Mouse (Mus musculus) neural tube, embryonic 15.5 days (tissue): ENCODE data around the gene Vdac1. TPM values are rescaled to one million over a fixed set of nuclear protein-coding genes. Genes with fewer than 3 reads are reported as not detected.

Experiments
- ATAC-seq: fragments of 200-750 bp; cut with Nextera tagmentation; 2 replicates; pipeline ENCODE4 v1.8.0; 2017; ENCODE audit warnings: mild to moderate bottlenecking, moderate TSS enrichment, moderate library complexity; ENCODE audit not compliant: low FRiP score
- H3K27ac ChIP-seq: fragments of 300-500 bp; sonication (generic); replicated peaks from 2 replicates; pipeline ENCODE4 v1.5.1; 2015; ENCODE audit warnings: mild to moderate bottlenecking, inconsistent platforms
- H3K27me3 ChIP-seq: fragments of 300-500 bp; sonication (generic); replicated peaks from 2 replicates; pipeline ENCODE4 v1.6.1; 2015; ENCODE audit warnings: inconsistent platforms
- H3K36me3 ChIP-seq: fragments of 300-500 bp; sonication (generic); 2 replicates; pipeline ENCODE4 v1.6.1; 2015; ENCODE audit warnings: inconsistent platforms
- H3K4me1 ChIP-seq: fragments of 300-500 bp; sonication (generic); 2 replicates; pipeline ENCODE4 v1.6.1; 2015; ENCODE audit warnings: inconsistent platforms
- H3K4me2 ChIP-seq: fragments of 300-500 bp; sonication (generic); 2 replicates; pipeline ENCODE4 v1.6.1; 2015; ENCODE audit warnings: inconsistent platforms, mild to moderate bottlenecking, moderate library complexity
- H3K4me3 ChIP-seq: fragments of 300-500 bp; sonication (generic); replicated peaks from 2 replicates; pipeline ENCODE4 v1.5.1; 2015; ENCODE audit warnings: mild to moderate bottlenecking, inconsistent platforms
- H3K9ac ChIP-seq: fragments of 300-500 bp; sonication (generic); replicated peaks from 2 replicates; pipeline ENCODE4 v1.6.1; 2015; ENCODE audit warnings: mild to moderate bottlenecking, inconsistent platforms
- H3K9me3 ChIP-seq: fragments of 300-500 bp; sonication (generic); replicated peaks from 2 replicates; pipeline ENCODE4 v1.6.1; 2016; ENCODE audit warnings: inconsistent platforms
- WGBS: fragments of 180-500 bp; shearing (Covaris S2); methylation state at CpG from one replicate; pipeline ENCODE4 v1.1.7; 2015; ENCODE audit warnings: mixed read lengths; 5-methylcytosine and 5-hydroxymethylcytosine counted together
- polyA plus RNA-seq: library from polyadenylated mRNA; unstranded; fragments of >200 nt; fragmentation: Nextera tagmentation; extraction: Ambion mirVana; gene quantifications from 2 replicates; pipeline ENCODE4 v1.2.1, GENCODE M21; 2015

Vdac1 gene
- polyA plus RNA-seq, 1 experiment from 2014 or later, result 402 TPM

GRCm38 (mm10) chr11:52433076-52433796 is 72.6 kb downstream of the Vdac1 start:
- no peaks in the 10 kb centered on the region for H3K9me3 ChIP-seq
- no peak overlapping the region for H3K4me2 ChIP-seq
- no peak overlapping the region for H3K27ac ChIP-seq
- peaks cover 33% of the 10 kb centered on the region for H3K27me3 ChIP-seq
- H3K9ac ChIP-seq, result no peak overlapping the region
- no peak for ATAC-seq
- H3K4me1 ChIP-seq, result peaks cover 20% of the 10 kb centered on the region
- 86% methylated on average over 8 of the region's 8 CpGs for WGBS
- H3K36me3 ChIP-seq, result no peaks in the 10 kb centered on the region
- H3K4me3 ChIP-seq, result no peak overlapping the region

- Histone ChIP-seq H3K9me3 (no peaks in the 10 kb centered on the region), H3K27me3 (peaks cover 35% of the 10 kb centered on the region), H3K4me1 (peaks cover 21% of the 10 kb centered on the region), H3K4me3 (no peak overlapping the region), H3K27ac (no peak overlapping the region), H3K9ac (no peak overlapping the region), H3K4me2 (no peak overlapping the region), H3K36me3 (no peaks in the 10 kb centered on the region)
- ATAC-seq, result no peak
- WGBS, result 73% methylated on average over 2 of the region's 2 CpGs
Observed at GRCm38 (mm10) chr11:52433797-52434195, 73.1 kb downstream of the Vdac1 start.

- Histone ChIP-seq H3K4me3 (no peak overlapping the region), H3K27me3 (peaks cover 27% of the 10 kb centered on the region), H3K4me2 (no peak overlapping the region), H3K27ac (no peak overlapping the region), H3K9ac (no peak overlapping the region), H3K9me3 (no peaks in the 10 kb centered on the region), H3K4me1 (peaks cover 21% of the 10 kb centered on the region), H3K36me3 (no peaks in the 10 kb centered on the region)
- no peak for ATAC-seq
- 91% methylated on average over 5 of the region's 5 CpGs for WGBS
Observed at GRCm38 (mm10) chr11:52435466-52435865, 74.8 kb downstream of the Vdac1 start.

- H3K4me1 ChIP-seq, result peaks cover 24% of the 10 kb centered on the region
- WGBS, result 22% methylated on average over 10 of the region's 10 CpGs
- H3K4me3 ChIP-seq, result no peak overlapping the region
- no peak overlapping the region for H3K27ac ChIP-seq
- no peaks in the 10 kb centered on the region for H3K36me3 ChIP-seq
- 0 out of 2 replicates have a peak overlapping the region, but pooled peaks have one; percentile 11 for H3K4me2 ChIP-seq
- peak; percentile 28 for ATAC-seq
- no peaks in the 10 kb centered on the region for H3K9me3 ChIP-seq
- H3K27me3 ChIP-seq, result peaks cover 22% of the 10 kb centered on the region
- H3K9ac ChIP-seq, result no peak overlapping the region
Observed at GRCm38 (mm10) chr11:52437123-52437522, 76.5 kb downstream of the Vdac1 start.

Other genes with a start within 250 kb of the Vdac1 start
- gene Olfr1373, start 215.3 kb upstream of the Vdac1 start, polyA plus RNA-seq, result not detected in 2 replicates
- not detected in 2 replicates for gene Olfr1371, start 146.9 kb upstream of the Vdac1 start, polyA plus RNA-seq
- gene Skp1a, start 128.9 kb upstream of the Vdac1 start, polyA plus RNA-seq, result 1,008 and 1,082 TPM in 2 replicates
- 5.0 and 50.9 TPM in 2 replicates for gene Tcf7, start 77.8 kb upstream of the Vdac1 start, polyA plus RNA-seq
- gene 9530068E07Rik, start 35.6 kb downstream of the Vdac1 start, polyA plus RNA-seq, result 122 and 133 TPM in 2 replicates